Mouse (Mus musculus) cortical plate, adult 2 months (tissue): ENCODE results near the gene Capn11.

Experiments
- CTCF ChIP-seq: fragments of 200-500 bp; IDR thresholded peaks from 2 replicates; pipeline ENCODE4 v1.5.1; 2011; ENCODE audit warnings: mild to moderate bottlenecking, control low read depth, low read length; ENCODE audit not compliant: insufficient read depth; ENCODE audit errors: extremely low read depth
- POLR2A ChIP-seq: fragments of 200-500 bp; IDR thresholded peaks from 2 replicates; pipeline ENCODE4 v1.6.1; 2011; ENCODE audit warnings: mild to moderate bottlenecking, low read length, control low read depth; ENCODE audit not compliant: insufficient read depth; ENCODE audit errors: extremely low read depth

DNA sequence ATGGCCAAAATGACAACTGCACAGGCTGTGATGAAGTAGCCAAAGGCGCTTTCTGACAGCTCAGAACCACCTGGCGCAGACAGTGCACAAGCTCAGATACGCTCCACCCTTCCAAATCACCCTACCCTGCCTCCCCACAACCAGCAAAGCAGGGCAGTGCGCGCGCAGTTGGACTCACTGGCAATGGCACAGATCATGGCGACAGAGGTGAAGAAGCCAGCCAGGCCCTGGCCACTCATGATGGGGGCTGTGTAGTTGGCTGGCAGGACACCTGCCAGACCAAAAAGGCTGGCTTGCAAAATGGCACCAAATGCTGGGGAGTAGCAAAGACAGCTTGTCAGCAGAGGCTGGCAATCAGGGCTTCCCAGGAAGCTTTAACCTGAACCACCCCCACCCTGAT is 69.9 kb downstream of the Capn11 start:
- TF ChIP-seq CTCF (no peak), POLR2A (no peak)
